Mouse (Mus musculus): ENCODE data around the gene Pafah1b1. TPM values are rescaled to one million over a fixed set of nuclear protein-coding genes. Genes with fewer than 3 reads are reported as not detected.

Pafah1b1 gene
- polyA plus RNA-seq, 1 experiment from 2014 or later: 46.0 TPM

Other genes starting within 250 kb of the Pafah1b1 start
- 13.7 and 15.0 TPM in 2 replicates for gene Rap1gap2, start 113.8 kb downstream of the Pafah1b1 start, polyA plus RNA-seq (2015; fragmentation: Nextera tagmentation; extraction: Ambion mirVana)
- gene Ccdc92b, start 105.1 kb downstream of the Pafah1b1 start, polyA plus RNA-seq (2015; fragmentation: Nextera tagmentation; extraction: Ambion mirVana): 2.5 and 2.9 TPM in 2 replicates
- 18.7 and 22.7 TPM in 2 replicates for gene Cluh, start 75.2 kb downstream of the Pafah1b1 start, polyA plus RNA-seq (2015; fragmentation: Nextera tagmentation; extraction: Ambion mirVana)
- 52.2 and 55.3 TPM in 2 replicates for gene Mettl16, start 46.2 kb upstream of the Pafah1b1 start, polyA plus RNA-seq (2015; fragmentation: Nextera tagmentation; extraction: Ambion mirVana)
- gene Mnt, start 106.2 kb upstream of the Pafah1b1 start, polyA plus RNA-seq (2015; fragmentation: Nextera tagmentation; extraction: Ambion mirVana): 7.3 and 8.4 TPM in 2 replicates
- gene Sgsm2, start 172.4 kb upstream of the Pafah1b1 start, polyA plus RNA-seq (2015; fragmentation: Nextera tagmentation; extraction: Ambion mirVana): 25.1 and 27.2 TPM in 2 replicates
- gene Tsr1, start 173.4 kb upstream of the Pafah1b1 start, polyA plus RNA-seq (2015; fragmentation: Nextera tagmentation; extraction: Ambion mirVana): 26.1 and 29.6 TPM in 2 replicates
- gene Smg6, start 201.2 kb upstream of the Pafah1b1 start, polyA plus RNA-seq (2015; fragmentation: Nextera tagmentation; extraction: Ambion mirVana): 11.6 and 14.0 TPM in 2 replicates
- gene Srr, start 201.3 kb upstream of the Pafah1b1 start, polyA plus RNA-seq (2015; fragmentation: Nextera tagmentation; extraction: Ambion mirVana): 39.5 and 42.9 TPM in 2 replicates

All from hindbrain, embryonic 16.5 days (tissue).